Mouse (Mus musculus) spleen, embryonic (tissue): ENCODE data around the gene Tex2.
"Not testable (repeated sequence)": the region's sequence is repeated elsewhere in the genome, so short reads cannot be mapped to it uniquely, and the experiment has no call there.

Experiments
- CTCF ChIA-PET: fragments of 350-600 bp; sonication (Branson Sonifier 250); formaldehyde crosslinking; loops from one replicate; lab custom pipeline; 2022; lab: Charles Lee

Tex2 gene

DNA sequence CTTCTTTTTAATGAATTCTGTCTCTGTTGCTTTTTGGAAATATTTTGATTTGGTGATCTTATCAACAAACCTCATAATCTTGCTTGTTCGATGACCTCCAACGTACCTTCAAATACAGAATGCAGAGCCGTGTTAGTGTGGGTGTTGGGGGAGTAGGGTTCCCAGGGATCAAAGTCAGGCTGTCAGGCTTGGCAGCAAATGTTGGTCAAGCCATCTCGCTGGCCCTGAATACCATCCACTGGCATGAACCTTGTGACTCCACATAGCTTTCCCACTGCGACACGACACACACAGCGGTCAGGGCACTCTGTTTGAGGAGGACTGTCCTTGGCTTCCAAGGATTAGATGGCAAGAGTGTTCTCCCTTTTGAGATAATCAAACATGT, 101.2 kb downstream of the Tex2 start:
- CTCF ChIA-PET: interaction anchor here (0.6 kb wide), 1 partner anchor 20 kb away, joined by 5 read pairs; no protein-coding TSS in a partner anchor

DNA sequence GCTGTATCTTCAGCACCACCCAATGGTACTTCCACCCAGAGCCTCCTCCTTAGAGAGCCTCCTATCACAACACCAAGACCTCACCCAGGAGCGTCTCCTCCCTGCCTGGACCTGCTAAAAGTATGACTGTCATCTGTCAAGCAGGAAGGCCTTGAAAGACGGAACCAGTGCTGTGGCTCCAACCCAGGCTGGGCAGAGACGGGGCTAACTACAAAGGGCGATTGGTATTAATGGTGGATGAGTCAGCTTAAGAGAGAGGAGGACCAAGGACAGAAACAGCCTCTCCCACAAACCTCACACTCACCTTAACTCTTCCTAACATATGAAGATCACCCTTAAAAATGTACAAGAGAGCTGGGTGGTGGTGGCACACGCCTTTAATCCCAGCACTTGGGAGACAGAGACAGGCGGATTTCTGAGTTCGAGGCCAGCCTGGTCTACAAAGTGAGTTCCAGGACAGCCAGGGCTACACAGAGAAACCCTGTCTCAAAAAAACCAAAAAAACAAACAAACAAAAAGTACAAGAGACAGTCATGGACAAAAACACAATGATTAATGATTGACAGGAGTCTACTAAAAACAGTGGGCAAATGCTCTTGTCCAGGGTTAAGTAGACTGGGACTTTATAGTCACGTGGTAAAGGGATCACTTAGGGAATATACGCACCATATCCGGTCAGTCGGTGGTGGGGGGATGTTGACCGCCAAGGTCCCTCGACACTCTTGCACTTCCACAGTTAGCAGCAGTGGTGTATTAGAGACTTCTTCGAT, 101.8 kb downstream of the Tex2 start:
- CTCF ChIA-PET: interaction anchor here (0.6 kb wide), 1 partner anchor 20 kb away, joined by 5 read pairs; no protein-coding TSS in a partner anchor

DNA sequence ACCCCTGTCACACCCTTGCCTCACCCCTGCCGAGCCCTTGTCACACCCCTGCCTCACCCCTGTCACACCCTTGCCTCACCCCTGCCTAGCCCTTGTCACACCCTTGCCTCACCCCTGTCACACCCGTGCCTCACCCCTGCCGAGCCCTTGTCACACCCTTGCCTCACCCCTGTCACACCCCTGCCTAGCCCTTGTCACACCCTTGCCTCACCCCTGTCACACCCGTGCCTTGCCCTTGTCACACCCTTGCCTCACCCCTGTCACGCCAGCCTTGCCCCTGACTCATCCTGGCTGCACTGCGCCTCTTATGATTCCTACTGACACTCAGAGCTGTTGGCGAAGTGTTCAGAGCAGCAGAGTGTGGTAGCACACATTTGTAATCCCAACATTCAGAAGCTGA, 105.6 kb downstream of the Tex2 start:
- CTCF ChIA-PET: no interaction called here

DNA sequence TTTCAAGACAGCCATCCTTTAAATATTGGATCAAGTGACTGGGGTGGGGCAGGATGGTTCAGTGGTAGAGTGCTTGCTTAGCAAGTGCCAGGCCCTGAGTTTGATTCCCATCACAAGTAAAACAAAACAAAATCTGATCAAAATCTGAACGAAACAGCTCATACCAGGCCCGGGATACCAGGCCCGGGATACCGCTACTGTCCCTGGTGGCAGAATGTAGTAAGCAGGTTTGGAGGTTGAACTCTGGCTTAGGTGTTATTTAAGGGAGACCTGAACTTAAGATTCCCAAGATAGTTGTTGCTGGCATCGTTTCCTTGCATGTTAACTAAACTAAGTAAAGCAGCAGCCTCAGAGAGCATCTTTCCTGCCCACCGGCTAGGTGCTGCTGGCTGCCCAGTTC, 107.0 kb downstream of the Tex2 start:
- CTCF ChIA-PET: no interaction called here

DNA sequence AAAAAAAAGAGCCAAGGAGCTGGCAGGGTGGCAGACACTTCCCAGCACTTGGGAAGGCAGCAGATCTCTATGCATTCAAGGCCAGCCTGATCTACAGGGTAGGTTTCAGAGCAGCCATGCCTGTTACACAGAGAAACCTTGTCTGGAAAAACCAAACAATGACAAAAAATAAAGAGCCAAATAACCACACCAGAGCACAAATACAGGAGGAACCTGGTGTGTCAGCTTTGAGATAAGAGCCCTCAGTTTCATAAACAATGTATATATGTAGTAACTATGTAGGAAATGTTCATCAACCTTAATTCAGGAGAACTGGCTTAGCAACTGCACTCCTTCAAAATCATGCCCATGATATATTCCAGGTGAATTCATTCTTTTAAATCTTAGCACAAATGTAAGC, 109.1 kb downstream of the Tex2 start:
- CTCF ChIA-PET: interaction anchor here (1.4 kb wide), 1 partner anchor 14 kb away, joined by 3 read pairs; no protein-coding TSS in a partner anchor

DNA sequence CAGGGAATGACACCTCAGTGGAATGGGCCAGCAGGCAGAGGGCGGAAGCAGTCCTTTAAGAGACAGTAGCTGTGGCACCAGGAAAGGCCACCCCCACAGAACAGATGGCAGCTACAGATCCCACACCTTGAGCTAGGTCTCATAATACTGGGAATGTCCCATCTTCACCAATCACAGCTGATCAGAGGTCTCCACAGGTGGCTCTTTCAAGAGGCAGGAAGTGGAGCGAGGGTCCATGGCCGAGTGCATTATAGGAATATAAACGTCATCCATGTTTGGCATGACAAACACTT, 109.9 kb downstream of the Tex2 start:
- CTCF ChIA-PET: no interaction called here

GRCm38 (mm10) chr11:106502631-106503424, 110.4 kb downstream of the Tex2 start:
- CTCF ChIA-PET: no interaction called here

DNA sequence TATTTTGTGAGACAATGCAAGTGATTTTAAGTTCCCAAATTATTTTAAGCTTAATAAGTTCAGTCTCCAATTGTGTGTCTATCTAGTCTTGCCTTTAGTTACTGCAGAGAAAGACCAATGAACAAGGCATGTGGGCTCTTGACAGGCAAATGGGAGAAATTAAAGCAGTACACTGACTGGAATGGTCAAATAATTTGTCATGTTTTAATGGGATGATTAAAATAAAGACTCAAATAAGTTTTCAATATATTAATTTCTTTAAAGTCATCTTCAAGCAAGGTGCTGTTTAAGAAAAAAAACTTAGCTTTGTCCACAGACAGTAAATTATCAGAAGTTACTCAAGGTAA, 111.1 kb downstream of the Tex2 start:
- CTCF ChIA-PET: interaction anchor here (0.7 kb wide), 1 partner anchor 60 kb away, joined by 3 read pairs; no protein-coding TSS in a partner anchor

GRCm38 (mm10) chr11:106501308-106502158, 111.7 kb downstream of the Tex2 start:
- CTCF ChIA-PET: interaction anchor here (0.5 to 0.7 kb wide), 4 partner anchors 8 to 185 kb away, joined by 3 to 6 read pairs (median 4); no protein-coding TSS in a partner anchor

- CTCF ChIA-PET: interaction anchor here (0.5 kb wide), 1 partner anchor 126 kb away, joined by 4 read pairs; no protein-coding TSS in a partner anchor
Observed at GRCm38 (mm10) chr11:106500393-106501307, 112.6 kb downstream of the Tex2 start.

- CTCF ChIA-PET: interaction anchor here (0.5 to 0.7 kb wide), 4 partner anchors 77 to 299 kb away, joined by 3 to 6 read pairs (median 3); no protein-coding TSS in a partner anchor
Observed at GRCm38 (mm10) chr11:106498739-106499379, 114.4 kb downstream of the Tex2 start.

GRCm38 (mm10) chr11:106497926-106498325, 115.3 kb downstream of the Tex2 start:
- CTCF ChIA-PET: no interaction called here

DNA sequence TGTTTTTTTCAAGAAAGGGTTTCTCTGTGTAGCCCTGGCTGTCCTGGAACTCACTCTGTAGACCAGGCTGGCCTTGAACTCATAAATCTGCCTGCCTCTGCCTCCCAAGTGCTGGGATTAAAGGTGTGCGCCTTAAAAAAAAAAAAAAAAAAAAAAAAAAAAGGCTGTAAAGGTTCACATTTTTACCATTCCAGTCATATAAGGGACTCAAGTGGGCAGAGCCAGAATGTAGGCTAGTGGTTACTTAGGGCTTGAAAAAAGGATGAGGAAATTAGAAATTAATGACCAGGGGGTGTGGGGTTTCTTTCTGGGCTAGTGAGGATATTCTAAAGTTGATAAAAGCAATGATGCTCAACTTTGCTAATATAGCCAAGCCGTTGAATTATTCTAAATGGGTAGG, 116.2 kb downstream of the Tex2 start:
- CTCF ChIA-PET: not testable (repeated sequence)

DNA sequence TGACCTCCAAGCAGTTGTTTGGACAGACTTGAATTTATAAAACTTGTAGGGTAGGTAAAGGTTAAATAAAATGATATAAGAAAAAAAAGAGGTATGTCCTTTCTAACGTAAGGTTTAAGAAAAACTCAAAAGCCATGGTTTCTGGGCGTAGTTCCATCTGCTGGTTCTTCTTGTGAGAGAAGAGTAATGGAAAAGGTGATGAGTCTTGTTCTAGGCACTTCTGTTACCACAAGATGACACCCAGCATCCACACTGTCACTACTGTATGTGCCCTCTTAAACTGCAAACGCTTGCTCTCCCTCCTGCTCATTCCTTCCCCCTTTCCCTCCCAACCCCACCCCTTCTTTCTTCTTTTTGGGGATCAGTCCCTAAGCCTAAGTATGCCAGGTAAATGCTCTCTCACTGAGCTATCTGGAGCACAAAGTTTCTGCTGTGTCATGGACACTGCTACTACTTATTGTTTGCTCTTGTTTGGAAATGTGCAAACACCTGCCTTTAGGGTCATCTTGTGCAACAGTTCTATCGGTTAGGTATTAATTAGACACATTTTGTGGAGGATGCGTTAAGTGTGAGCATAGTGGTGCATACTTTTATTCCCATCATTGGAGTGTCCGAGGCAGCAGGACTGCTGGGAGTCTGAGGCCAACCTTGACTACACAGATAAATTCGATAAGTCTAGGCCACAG, 120.1 kb downstream of the Tex2 start:
- CTCF ChIA-PET: interaction anchor here (0.5 to 0.9 kb wide), 2 partner anchors 18 to 137 kb away, joined by 3 read pairs; no protein-coding TSS in a partner anchor

- CTCF ChIA-PET: interaction anchor here (0.6 to 2.5 kb wide), 6 partner anchors 20 to 301 kb away, joined by 4 to 16 read pairs (median 10); partner anchors contain the start of gene Tex2
Observed at GRCm38 (mm10) chr11:106491393-106491792, 121.8 kb downstream of the Tex2 start.

DNA sequence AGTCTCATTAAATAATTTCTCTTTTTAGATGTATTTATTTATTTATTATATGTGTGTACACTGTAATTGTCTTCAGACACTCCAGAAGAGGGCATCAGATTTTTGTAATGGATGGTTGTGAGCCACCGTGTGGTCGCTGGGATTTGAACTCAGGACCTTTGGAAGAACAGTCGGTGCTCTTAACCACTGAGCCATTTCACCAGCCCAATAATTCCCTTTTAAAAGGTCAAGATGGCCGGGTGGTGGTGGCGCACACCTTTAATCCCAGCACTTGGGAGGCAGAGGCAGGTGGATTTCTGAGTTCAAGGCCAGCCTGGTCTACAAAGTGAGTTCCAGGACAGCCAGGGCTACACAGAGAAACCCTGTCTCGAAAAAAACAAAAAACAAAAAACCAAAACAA, 122.6 kb downstream of the Tex2 start:
- CTCF ChIA-PET: interaction anchor here (0.8 to 2.5 kb wide), 2 partner anchors 71 to 74 kb away, joined by 15 to 16 read pairs; no protein-coding TSS in a partner anchor

DNA sequence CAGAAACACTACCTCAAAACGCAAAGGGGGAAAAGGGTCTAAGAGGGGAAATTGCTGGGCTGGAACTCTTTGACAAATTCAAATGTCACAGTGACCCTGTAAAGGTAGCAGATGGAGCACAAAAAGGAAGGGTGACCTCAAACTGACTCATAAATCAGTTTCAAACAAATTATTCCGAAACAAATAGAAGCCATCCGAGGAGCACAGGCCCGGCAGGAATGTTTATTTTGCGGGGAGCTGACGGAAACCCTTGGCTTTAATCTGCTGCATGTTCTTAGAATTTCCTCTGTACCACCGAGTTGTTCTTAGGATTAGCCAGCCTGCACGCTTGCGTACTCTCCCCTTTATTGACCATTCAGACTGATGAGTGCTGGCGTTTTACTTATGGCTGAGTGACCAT, 123.2 kb downstream of the Tex2 start:
- CTCF ChIA-PET: interaction anchor here (0.9 to 2.5 kb wide), 2 partner anchors 14 to 71 kb away, joined by 3 to 15 read pairs; no protein-coding TSS in a partner anchor

GRCm38 (mm10) chr11:106489036-106489693, 124.1 kb downstream of the Tex2 start:
- CTCF ChIA-PET: interaction anchor here (0.9 to 1.6 kb wide), 2 partner anchors 15 to 70 kb away, joined by 3 to 5 read pairs; no protein-coding TSS in a partner anchor
